Mouse (Mus musculus): ENCODE results near the gene Leng8.

GRCm38 (mm10) chr7:4087238-4087895 lies 49.5 kb upstream of the Leng8 start:
- no peak for TF ChIP-seq CTCF (conservative IDR thresholded peaks at IDR 0.05; ENCODE audit: low read length)
- no peak for TF ChIP-seq NANOG (IDR thresholded peaks at IDR 0.05; ENCODE audit: borderline replicate concordance, low read length)

Measured in E14TG2a.4 (cell line).